ENCODE assay signal across 8 mouse cellular contexts in genomic region chr10:42275871-42276501, GRCm38 (mm10). TPM values are rescaled to one million over a fixed set of nuclear protein-coding genes. Genes with fewer than 3 reads are reported as not detected.
DNase-seq lines count a peak whose midpoint lies in the region; ATAC-seq and TF ChIP-seq lines count a peak whose summit lies in the region.

No protein-coding gene starts in this region.

- peak overlapping the region; percentile 96 for H3K4me2 ChIP-seq in heart, embryonic 11.5 days
- H3K4me2 ChIP-seq in heart, embryonic 16.5 days (ENCODE audit: low read depth, low read length), result peak overlapping the region; percentile 99
- peak overlapping the region; percentile 100 for H3K4me2 ChIP-seq in liver, embryonic 15.5 days

- no peak for TF ChIP-seq CTCF in bone marrow, adult 2 months (IDR thresholded peaks at IDR 0.05; ENCODE audit: control insufficient read depth, insufficient read depth, low read length)

- TF ChIP-seq POLR2A in bone marrow, adult 2 months (IDR thresholded peaks at IDR 0.05; ENCODE audit: borderline replicate concordance, control insufficient read depth, low read depth, low read length), result no peak

- DNase-seq in heart, adult 18-20 months, result no peak
- peak; percentile 73 for DNase-seq in 3T3-L1 (ENCODE audit: low read depth, low spot score)
- peak; percentile 84 for DNase-seq in retina, postnatal 1 day
- no peak for DNase-seq in cerebellum, adult 9-11 months

- no peaks in the 10 kb centered on the region for H3K9me3 ChIP-seq in heart, embryonic 11.5 days (replicated peaks; ENCODE audit: control insufficient read depth, low read length)
- H3K9me3 ChIP-seq in heart, embryonic 16.5 days (replicated peaks; ENCODE audit: control insufficient read depth, low read length), result no peaks in the 10 kb centered on the region
- no peaks in the 10 kb centered on the region for H3K9me3 ChIP-seq in liver, embryonic 15.5 days (replicated peaks)

- H3K27me3 ChIP-seq in heart, embryonic 11.5 days (ENCODE audit: control insufficient read depth, insufficient read depth, low read length), result no peaks in the 10 kb centered on the region
- no peaks in the 10 kb centered on the region for H3K27me3 ChIP-seq in heart, embryonic 16.5 days (ENCODE audit: control insufficient read depth, insufficient read depth, low read length)
- no peaks in the 10 kb centered on the region for H3K27me3 ChIP-seq in liver, embryonic 15.5 days

- H3K9ac ChIP-seq in heart, embryonic 11.5 days (ENCODE audit: low read depth, low read length), result peak overlapping the region; percentile 88
- H3K9ac ChIP-seq in heart, embryonic 16.5 days (ENCODE audit: low read length), result peak overlapping the region; percentile 93
- peak overlapping the region; percentile 98 for H3K9ac ChIP-seq in liver, embryonic 15.5 days

- H3K36me3 ChIP-seq in heart, embryonic 11.5 days (ENCODE audit: control insufficient read depth, insufficient read depth, low read length), result no peaks in the 10 kb centered on the region
- H3K36me3 ChIP-seq in heart, embryonic 16.5 days (ENCODE audit: control insufficient read depth, insufficient read depth), result no peaks in the 10 kb centered on the region
- H3K36me3 ChIP-seq in liver, embryonic 15.5 days (replicated peaks), result peaks cover 37% of the 10 kb centered on the region

- ATAC-seq in heart, embryonic 11.5 days (replicated peaks; ENCODE audit: insufficient number of reproducible peaks, low FRiP score, low TSS enrichment), result no peak
- ATAC-seq in heart, embryonic 16.5 days (replicated peaks; ENCODE audit: extremely low read depth, insufficient read depth, low FRiP score), result no peak
- no peak for ATAC-seq in liver, embryonic 15.5 days (ENCODE audit: insufficient read depth)

- peaks cover 32% of the 10 kb centered on the region for H3K4me1 ChIP-seq in heart, embryonic 11.5 days (ENCODE audit: control insufficient read depth, insufficient read depth, low read length)
- H3K4me1 ChIP-seq in bone marrow, adult 2 months (ENCODE audit: control insufficient read depth, insufficient read depth, low read length), result peaks cover 8% of the 10 kb centered on the region; the same call in 1 of the 2 replicates
- peaks cover 27% of the 10 kb centered on the region for H3K4me1 ChIP-seq in heart, embryonic 16.5 days (ENCODE audit: control insufficient read depth, insufficient read depth, low read length)
- peaks cover 48% of the 10 kb centered on the region for H3K4me1 ChIP-seq in liver, embryonic 15.5 days (replicated peaks)

- H3K4me3 ChIP-seq in heart, embryonic 11.5 days (ENCODE audit: low read depth, low read length), result peak overlapping the region; percentile 59
- H3K4me3 ChIP-seq in bone marrow, adult 2 months (replicated peaks; ENCODE audit: control insufficient read depth, low read depth, low read length), result peak overlapping the region; percentile 99
- peak overlapping the region; percentile 94 for H3K4me3 ChIP-seq in heart, embryonic 16.5 days (ENCODE audit: low read length)
- peak overlapping the region; percentile 95 for H3K4me3 ChIP-seq in liver, embryonic 15.5 days (replicated peaks)

- H3K27ac ChIP-seq in heart, embryonic 11.5 days (ENCODE audit: low read depth, low read length), result peak overlapping the region; percentile 88
- H3K27ac ChIP-seq in bone marrow, adult 2 months (ENCODE audit: control insufficient read depth, insufficient read depth, low read depth, low read length, poor library complexity), result peak overlapping the region; percentile 97
- H3K27ac ChIP-seq in heart, embryonic 16.5 days (ENCODE audit: low read length), result peak overlapping the region; percentile 100
- H3K27ac ChIP-seq in liver, embryonic 15.5 days (replicated peaks), result peak overlapping the region; percentile 96

- WGBS in heart, embryonic 11.5 days (ENCODE audit: insufficient replicate concordance), result 2% methylated on average over 38 of the region's 40 CpGs
- WGBS in bone marrow, adult 2 months, result under 1% methylated on average over 39 of the region's 40 CpGs
- WGBS in heart, embryonic 16.5 days, result under 1% methylated on average over 40 of the region's 40 CpGs
- under 1% methylated on average over 40 of the region's 40 CpGs for WGBS in liver, embryonic 15.5 days (ENCODE audit: insufficient replicate concordance)

RNA-seq across cellular contexts. Expression of gene Foxo3, which starts 0.6 kb away (rescaled TPM):
- polyA plus RNA-seq in heart, embryonic 11.5 days (2014; fragmentation: Nextera tagmentation; extraction: Ambion mirVana), result 5.2 and 7.3 TPM in 2 replicates
- 10 to 100 TPM; 76.2 to 94.4 TPM for total RNA-seq in heart, adult 18-20 months (2021)
- polyA plus RNA-seq in bone marrow, adult 2 months (2011; ENCODE audit: insufficient read depth, insufficient read length, low replicate concordance, missing spikeins), result 34.9 and 51.5 TPM in 2 replicates
- polyA plus RNA-seq in heart, embryonic 16.5 days (2015; fragmentation: Nextera tagmentation; extraction: Ambion mirVana), result 5.4 and 5.5 TPM in 2 replicates
- polyA plus RNA-seq in liver, embryonic 15.5 days (2015; fragmentation: Nextera tagmentation; extraction: Ambion mirVana), result 15.1 and 15.9 TPM in 2 replicates

Comparison
In these comparisons a context has a peak if more than half of its experiments do, and no peak if none do; other contexts are left out.
1. DNase-seq: peak in 3T3-L1 (single experiment) and retina, postnatal 1 day (single experiment); none in heart, adult 18-20 months (0 of 2) and cerebellum, adult 9-11 months (single experiment).
2. Peak in every context shown above with its lines, with median percentiles within 50 percentile points of each other: H3K27ac ChIP-seq, H3K4me2 ChIP-seq, H3K4me3 ChIP-seq and H3K9ac ChIP-seq.